Mouse (Mus musculus) cerebellum, postnatal 10 days (tissue): Measurements from ENCODE around the gene Cd5.
A peak's percentile ranks its signal among the peaks of the same experiment; 100 is the strongest.

Experiments used
- DNase-seq, 2 experiments: peaks; one replicate each; pipeline ENCODE4 v3.0.0; 2021; ENCODE audit warnings: mixed read lengths in 2 of 2

Gene Cd5

GRCm38 (mm10) chr19:10724629-10725363 lies 14.0 kb downstream of the Cd5 start:
- peak in 1 of 2 experiments; percentile 51 for DNase-seq

- DNase-seq: no peak
Measured at GRCm38 (mm10) chr19:10723649-10724048, 15.2 kb downstream of the Cd5 start.

- DNase-seq: peak; percentile 56 to 68
Measured at GRCm38 (mm10) chr19:10723084-10723483, 15.7 kb downstream of the Cd5 start.

GRCm38 (mm10) chr19:10721064-10721463 lies 17.7 kb downstream of the Cd5 start:
- DNase-seq: no peak

GRCm38 (mm10) chr19:10720524-10720923 lies 18.3 kb downstream of the Cd5 start:
- DNase-seq: no peak

GRCm38 (mm10) chr19:10719751-10720150 lies 19.1 kb downstream of the Cd5 start:
- peak; percentile 80 to 85 for DNase-seq

- peak; percentile 70 to 72 for DNase-seq
Measured at GRCm38 (mm10) chr19:10718251-10718775, 20.5 kb downstream of the Cd5 start.

- DNase-seq: peak in 1 of 2 experiments; percentile 56
Measured at GRCm38 (mm10) chr19:10715476-10715875, 23.3 kb downstream of the Cd5 start.

GRCm38 (mm10) chr19:10714682-10715475 lies 23.9 kb downstream of the Cd5 start:
- DNase-seq: peak; percentile 95 to 96

GRCm38 (mm10) chr19:10714168-10714567 lies 24.6 kb downstream of the Cd5 start:
- DNase-seq: no peak

- no peak for DNase-seq
Measured at GRCm38 (mm10) chr19:10713551-10713950, 25.3 kb downstream of the Cd5 start.

GRCm38 (mm10) chr19:10712646-10713045 lies 26.2 kb downstream of the Cd5 start:
- DNase-seq: no peak

GRCm38 (mm10) chr19:10712194-10712593 lies 26.6 kb downstream of the Cd5 start:
- no peak for DNase-seq

- DNase-seq: peak; percentile 27 to 47
Measured at GRCm38 (mm10) chr19:10710751-10711150, 28.1 kb downstream of the Cd5 start.

- DNase-seq: peak; percentile 91 to 95
Measured at GRCm38 (mm10) chr19:10710088-10710511, 28.7 kb downstream of the Cd5 start.

GRCm38 (mm10) chr19:10709360-10710087 lies 29.3 kb downstream of the Cd5 start:
- DNase-seq: peak; percentile 100

GRCm38 (mm10) chr19:10708900-10709299 lies 29.9 kb downstream of the Cd5 start:
- no peak for DNase-seq

GRCm38 (mm10) chr19:10707881-10708280 lies 30.9 kb downstream of the Cd5 start:
- DNase-seq: no peak

GRCm38 (mm10) chr19:10707087-10707875 lies 31.5 kb downstream of the Cd5 start:
- DNase-seq: no peak

GRCm38 (mm10) chr19:10703470-10703869 lies 35.3 kb downstream of the Cd5 start:
- DNase-seq: peak; percentile 69 to 79

- DNase-seq: no peak
Measured at GRCm38 (mm10) chr19:10702125-10702524, 36.7 kb downstream of the Cd5 start.
